Mouse (Mus musculus): ENCODE measurements around the gene Chst10.

DNA sequence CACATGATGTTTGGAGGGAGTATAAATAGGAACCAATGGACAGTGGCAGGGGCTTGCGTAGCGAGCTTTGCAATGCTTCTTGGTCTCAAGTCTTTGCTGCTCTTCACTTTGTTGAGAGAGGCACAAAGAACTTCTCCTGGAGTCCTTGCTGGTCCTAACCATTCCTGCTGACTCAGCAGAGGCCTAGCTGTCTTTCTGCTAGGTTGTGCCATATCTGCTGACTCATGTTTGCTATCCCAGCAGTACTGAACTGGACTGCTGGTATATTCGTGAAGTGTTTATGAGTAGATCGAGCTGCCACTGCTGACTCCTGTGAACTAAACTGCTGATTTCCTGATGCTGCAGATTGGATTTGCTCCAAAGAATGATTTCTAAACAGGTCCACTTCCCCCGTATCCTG is 37.8 kb downstream of the Chst10 start:
- TF ChIP-seq EP300 (optimal IDR thresholded peaks at IDR 0.05) (no peak), CTCF (IDR thresholded peaks at IDR 0.05; ENCODE audit: low read depth) (no peak)
